Mouse (Mus musculus) G1E (cell line): Measurements from ENCODE around the gene Sephs2. TPM values are rescaled to one million over a fixed set of nuclear protein-coding genes. Genes with fewer than 3 reads are reported as not detected.

Source experiments
- ATAC-seq: 2 replicates; pipeline ENCODE4 v1.8.0; 2016; ENCODE audit warnings: mild to moderate bottlenecking; ENCODE audit not compliant: insufficient number of reproducible peaks, poor library complexity, low FRiP score, severe bottlenecking; ENCODE audit errors: extremely low read depth
- DNase-seq: peaks from one replicate; pipeline ENCODE4 v3.0.0; 2012; ENCODE audit warnings: low spot score
- H3K27me3 ChIP-seq: 2 replicates; pipeline ENCODE4 v1.6.1; 2012; ENCODE audit warnings: mild to moderate bottlenecking, low read length, inconsistent platforms; ENCODE audit not compliant: insufficient read depth
- H3K36me3 ChIP-seq: replicated peaks from 2 replicates; pipeline ENCODE3; 2012; ENCODE audit warnings: mild to moderate bottlenecking, inconsistent platforms
- H3K4me1 ChIP-seq: 2 replicates; pipeline ENCODE4 v1.6.1; 2012; ENCODE audit warnings: low read depth, low read length, inconsistent platforms, mixed read lengths; ENCODE audit not compliant: insufficient read depth
- H3K4me3 ChIP-seq: 2 replicates; pipeline ENCODE4 v1.5.1; 2012; ENCODE audit warnings: low read depth, mild to moderate bottlenecking, inconsistent platforms, low read length, moderate library complexity, mixed read lengths
- H3K9me3 ChIP-seq: replicated peaks from 2 replicates; pipeline ENCODE4 v1.6.1; 2012; ENCODE audit warnings: inconsistent platforms
- CTCF ChIP-seq: IDR thresholded peaks from 2 replicates; pipeline ENCODE4 v1.5.1; 2012; ENCODE audit warnings: low read depth, low read length, inconsistent platforms, mixed read lengths
- GATA1 ChIP-seq: IDR thresholded peaks from 2 replicates; pipeline ENCODE4 v1.6.1; 2012; ENCODE audit warnings: borderline replicate concordance, low read length, inconsistent platforms, mixed read lengths
- GATA2 ChIP-seq: IDR thresholded peaks from 2 replicates; pipeline ENCODE4 v1.6.1; 2012; ENCODE audit warnings: low read depth, low read length, inconsistent platforms, borderline replicate concordance
- POLR2AphosphoS5 ChIP-seq: IDR thresholded peaks from 2 replicates; pipeline ENCODE4 v1.6.1; 2012; ENCODE audit warnings: low read depth, low read length, inconsistent platforms; ENCODE audit not compliant: insufficient replicate concordance
- TAL1 ChIP-seq: conservative IDR thresholded peaks from 2 replicates; pipeline ENCODE4 v1.6.1; 2012; ENCODE audit warnings: low read depth, low read length, inconsistent platforms, mixed read lengths
- polyA plus RNA-seq: library from polyadenylated mRNA; stranded (reverse); fragments of >175 nt; gene quantifications from 2 replicates; pipeline ENCODE4 v1.2.3, GENCODE M21; 2012
- total RNA-seq, 2 experiments: library from RNA; stranded (forward) in 1 of 2; stranded (reverse) in 1 of 2; fragments of 200-1000 nt in 1 of 2; fragments of >200 nt in 1 of 2; fragmentation: Nextera tagmentation in 1 of 2; gene quantifications; 2 replicates each; pipeline ENCODE4 v1.2.3; 2014 to 2017

Sephs2 gene
- total and polyA plus RNA-seq, 3 experiments, result 39.9 to 126 (median 75.9) TPM

- TF ChIP-seq GATA1 (no peak), POLR2AphosphoS5 (no peak), GATA2 (no peak), CTCF (no peak), TAL1 (peak; percentile 26; the same call in 1 of the 2 replicates)
- peaks cover 39% of the 10 kb centered on the region for H3K4me1 ChIP-seq
- DNase-seq, result peak; percentile 81
These were observed 11.3 kb upstream of the Sephs2 start for GRCm38 (mm10) chr7:127285154-127285553.

GRCm38 (mm10) chr7:127282190-127282589 lies 8.3 kb upstream of the Sephs2 start:
- no peak for DNase-seq
- H3K27me3 ChIP-seq, result no peaks in the 10 kb centered on the region; the same call in 1 of the 2 replicates
- TF ChIP-seq TAL1 (no peak), CTCF (no peak), POLR2AphosphoS5 (no peak), GATA2 (no peak), GATA1 (no peak)
- no peaks in the 10 kb centered on the region for H3K36me3 ChIP-seq
- H3K4me1 ChIP-seq, result peaks cover 45% of the 10 kb centered on the region
- H3K4me3 ChIP-seq, result no peak overlapping the region
- H3K9me3 ChIP-seq, result no peaks in the 10 kb centered on the region
- no peak for ATAC-seq

More at GRCm38 (mm10) chr7:127285154-127285553, 11.3 kb upstream of the Sephs2 start:
- no peaks in the 10 kb centered on the region for H3K36me3 ChIP-seq
- no peak overlapping the region for H3K4me3 ChIP-seq
- no peaks in the 10 kb centered on the region for H3K9me3 ChIP-seq
- H3K27me3 ChIP-seq, result peaks cover 14% of the 10 kb centered on the region
- peak; percentile 60; the same call in 1 of the 2 replicates for ATAC-seq

- Histone ChIP-seq H3K9me3 (no peaks in the 10 kb centered on the region), H3K27me3 (no peaks in the 10 kb centered on the region; the same call in 1 of the 2 replicates), H3K4me1 (peaks cover 45% of the 10 kb centered on the region), H3K4me3 (no peak overlapping the region), H3K36me3 (no peaks in the 10 kb centered on the region)
- DNase-seq, result no peak
- TF ChIP-seq GATA1, result no peak
- TF ChIP-seq TAL1, result no peak
- no peak for TF ChIP-seq GATA2
- no peak for TF ChIP-seq POLR2AphosphoS5
- no peak for TF ChIP-seq CTCF
- ATAC-seq, result peak; percentile 48; the same call in 1 of the 2 replicates
These were observed 7.3 kb upstream of the Sephs2 start for GRCm38 (mm10) chr7:127281114-127281513.

- DNase-seq (no peak), ATAC-seq (no peak)
- H3K4me3 ChIP-seq, result no peak overlapping the region
- H3K27me3 ChIP-seq, result no peaks in the 10 kb centered on the region
- no peaks in the 10 kb centered on the region for H3K9me3 ChIP-seq
- no peak for TF ChIP-seq GATA2
- TF ChIP-seq GATA1, result no peak
- no peak for TF ChIP-seq CTCF
- TF ChIP-seq TAL1, result no peak
- no peak for TF ChIP-seq POLR2AphosphoS5
- H3K36me3 ChIP-seq, result no peaks in the 10 kb centered on the region
- peaks cover 41% of the 10 kb centered on the region for H3K4me1 ChIP-seq
These were observed 6.2 kb upstream of the Sephs2 start for GRCm38 (mm10) chr7:127280092-127280491.

GRCm38 (mm10) chr7:127278311-127278710 lies 4.5 kb upstream of the Sephs2 start:
- peak; percentile 16 for DNase-seq
- TF ChIP-seq CTCF (no peak), GATA1 (no peak), TAL1 (no peak), POLR2AphosphoS5 (no peak), GATA2 (no peak)
- H3K4me1 ChIP-seq, result peaks cover 41% of the 10 kb centered on the region
- ATAC-seq, result no peak
- H3K4me3 ChIP-seq, result no peak overlapping the region
- H3K27me3 ChIP-seq, result no peaks in the 10 kb centered on the region
- H3K36me3 ChIP-seq, result no peaks in the 10 kb centered on the region
- no peaks in the 10 kb centered on the region for H3K9me3 ChIP-seq

- Histone ChIP-seq H3K9me3 (no peaks in the 10 kb centered on the region), H3K4me1 (peaks cover 54% of the 10 kb centered on the region), H3K36me3 (peaks cover 15% of the 10 kb centered on the region), H3K27me3 (no peaks in the 10 kb centered on the region), H3K4me3 (no peak overlapping the region)
- no peak for TF ChIP-seq POLR2AphosphoS5
- TF ChIP-seq GATA1, result no peak
- TF ChIP-seq TAL1, result no peak
- TF ChIP-seq CTCF, result no peak
- TF ChIP-seq GATA2, result no peak
- ATAC-seq (no peak), DNase-seq (no peak)
These were observed 2.7 kb upstream of the Sephs2 start for GRCm38 (mm10) chr7:127276519-127276961.
